Mouse (Mus musculus) kidney, adult 2 months (tissue): ENCODE measurements around the gene Stra6. TPM values are rescaled to one million over a fixed set of nuclear protein-coding genes. Genes with fewer than 3 reads are reported as not detected.

ENCODE experiments used
- DNase-seq: peaks from one replicate; pipeline ENCODE4 v3.0.0; 2021
- H3K27ac ChIP-seq: fragments of 200-500 bp; 2 replicates; pipeline ENCODE4 v1.5.1; 2012; ENCODE audit warnings: low read depth, low read length, control low read depth, inconsistent platforms; ENCODE audit not compliant: insufficient read depth
- H3K27me3 ChIP-seq: fragments of 200-500 bp; replicated peaks from 2 replicates; pipeline ENCODE4 v1.6.1; 2012; ENCODE audit warnings: mild to moderate bottlenecking, moderate library complexity, low read length, inconsistent platforms; ENCODE audit not compliant: control insufficient read depth, insufficient read depth
- H3K36me3 ChIP-seq: fragments of 200-500 bp; 2 replicates; pipeline ENCODE4 v1.6.1; 2012; ENCODE audit warnings: mild to moderate bottlenecking, moderate library complexity, low read length, inconsistent platforms; ENCODE audit not compliant: control insufficient read depth, insufficient read depth
- H3K4me1 ChIP-seq: fragments of 200-500 bp; 2 replicates; pipeline ENCODE4 v1.6.1; 2011; ENCODE audit warnings: low read length; ENCODE audit not compliant: control insufficient read depth, insufficient read depth
- H3K4me3 ChIP-seq: fragments of 200-500 bp; 2 replicates; pipeline ENCODE4 v1.5.1; 2011; ENCODE audit warnings: mild to moderate bottlenecking, low read depth, low read length, control low read depth; ENCODE audit not compliant: insufficient read depth
- CTCF ChIP-seq: fragments of 200-500 bp; conservative IDR thresholded peaks from 2 replicates; pipeline ENCODE4 v1.5.1; 2011; ENCODE audit warnings: low read depth, mild to moderate bottlenecking, control low read depth, low read length, moderate library complexity, mixed read lengths; ENCODE audit not compliant: insufficient read depth, insufficient read length
- POLR2A ChIP-seq: fragments of 200-500 bp; IDR thresholded peaks from one replicate; pipeline ENCODE4 v1.6.1; 2011; ENCODE audit warnings: low read depth, low read length, control low read depth
- WGBS: fragments of 180-500 bp; shearing (Covaris S2); methylation state at CpG from one replicate; pipeline ENCODE4 v1.1.7; 2018; 5-methylcytosine and 5-hydroxymethylcytosine counted together
- polyA plus RNA-seq: library from polyadenylated mRNA; depleted of rRNA; stranded (reverse); fragments of >200 nt; gene quantifications from 2 replicates; pipeline ENCODE4 v1.2.3, GENCODE M21; 2012

The Stra6 gene
- polyA plus RNA-seq, 1 experiment = 15.4 TPM

DNA sequence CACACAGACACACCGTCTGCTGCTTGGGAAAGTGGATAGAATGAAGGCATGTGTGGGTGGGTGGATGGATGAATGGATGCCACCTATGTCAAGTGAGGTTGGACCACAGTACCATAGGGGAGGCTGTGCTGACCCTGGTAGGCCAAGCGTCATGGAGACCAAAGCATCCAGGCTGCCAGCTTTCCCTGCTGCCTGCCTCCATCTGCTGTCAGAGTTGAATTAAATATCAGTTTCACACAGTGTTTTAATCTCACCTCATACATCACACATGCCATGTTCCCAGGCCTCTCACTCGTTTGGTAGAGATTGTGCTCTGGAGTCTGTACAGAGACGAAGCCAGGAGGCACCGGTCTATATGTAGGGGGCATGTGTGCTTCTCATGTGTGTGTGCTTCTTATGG lies 47.2 kb downstream of the Stra6 start:
- Histone ChIP-seq H3K36me3 (no peaks in the 10 kb centered on the region), H3K27ac (no peak overlapping the region), H3K27me3 (no peaks in the 10 kb centered on the region), H3K4me3 (no peak overlapping the region), H3K4me1 (no peaks in the 10 kb centered on the region; the same call in 1 of the 2 replicates)
- WGBS = 91% methylated on average over 5 of the region's 5 CpGs
- DNase-seq = no peak
- TF ChIP-seq CTCF = no peak
- no peak for TF ChIP-seq POLR2A

- no peaks in the 10 kb centered on the region; the same call in 1 of the 2 replicates for H3K4me1 ChIP-seq
- no peak for DNase-seq
- no peaks in the 10 kb centered on the region for H3K36me3 ChIP-seq
- H3K27me3 ChIP-seq = no peaks in the 10 kb centered on the region
- H3K4me3 ChIP-seq = no peak overlapping the region
- TF ChIP-seq CTCF (no peak), POLR2A (no peak)
- WGBS = 80% methylated on average over 6 of the region's 6 CpGs
- H3K27ac ChIP-seq = no peak overlapping the region
These were observed 47.8 kb downstream of the Stra6 start for GRCm38 (mm10) chr9:58111431-58111830.

DNA sequence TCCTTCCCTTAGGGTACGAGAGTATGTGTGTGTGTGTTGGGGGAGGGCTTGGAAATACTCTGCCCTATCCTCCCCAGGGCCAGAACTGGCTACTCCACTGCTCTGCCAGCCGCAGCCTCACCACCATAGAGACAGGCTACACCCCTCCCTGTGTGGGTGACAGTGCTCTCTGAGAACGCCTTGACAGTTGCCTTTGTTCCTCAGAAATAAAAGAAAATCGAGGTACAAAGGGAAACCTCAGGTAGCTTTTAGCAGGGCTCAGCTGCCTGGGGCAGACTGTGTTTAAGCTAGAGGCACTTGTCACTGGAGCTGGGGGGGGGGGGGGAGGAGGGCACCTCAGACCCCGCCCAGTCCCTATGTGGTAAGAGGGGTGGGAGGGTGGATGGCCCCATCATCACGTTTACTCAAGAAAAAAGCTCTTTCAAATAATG lies 48.7 kb downstream of the Stra6 start:
- TF ChIP-seq CTCF (no peak), POLR2A (no peak)
- Histone ChIP-seq H3K36me3 (no peaks in the 10 kb centered on the region), H3K4me1 (no peaks in the 10 kb centered on the region; the same call in 1 of the 2 replicates), H3K27me3 (no peaks in the 10 kb centered on the region), H3K27ac (no peak overlapping the region), H3K4me3 (no peak overlapping the region)
- no peak for DNase-seq
- 55% methylated on average over 6 of the region's 6 CpGs for WGBS

GRCm38 (mm10) chr9:58112866-58113278 lies 49.3 kb downstream of the Stra6 start:
- Histone ChIP-seq H3K36me3 (no peaks in the 10 kb centered on the region), H3K27ac (no peak overlapping the region), H3K27me3 (no peaks in the 10 kb centered on the region), H3K4me1 (no peaks in the 10 kb centered on the region; the same call in 1 of the 2 replicates), H3K4me3 (no peak overlapping the region)
- 30% methylated on average over 6 of the region's 6 CpGs for WGBS
- no peak for DNase-seq
- TF ChIP-seq CTCF = no peak
- no peak for TF ChIP-seq POLR2A

GRCm38 (mm10) chr9:58113279-58113884 lies 49.8 kb downstream of the Stra6 start:
- peak; percentile 21 for DNase-seq
- Histone ChIP-seq H3K36me3 (no peaks in the 10 kb centered on the region), H3K27ac (no peak overlapping the region), H3K27me3 (no peaks in the 10 kb centered on the region), H3K4me3 (no peak overlapping the region), H3K4me1 (no peaks in the 10 kb centered on the region; the same call in 1 of the 2 replicates)
- TF ChIP-seq CTCF (no peak), POLR2A (no peak)
- WGBS = 21% methylated on average over 22 of the region's 22 CpGs

DNA sequence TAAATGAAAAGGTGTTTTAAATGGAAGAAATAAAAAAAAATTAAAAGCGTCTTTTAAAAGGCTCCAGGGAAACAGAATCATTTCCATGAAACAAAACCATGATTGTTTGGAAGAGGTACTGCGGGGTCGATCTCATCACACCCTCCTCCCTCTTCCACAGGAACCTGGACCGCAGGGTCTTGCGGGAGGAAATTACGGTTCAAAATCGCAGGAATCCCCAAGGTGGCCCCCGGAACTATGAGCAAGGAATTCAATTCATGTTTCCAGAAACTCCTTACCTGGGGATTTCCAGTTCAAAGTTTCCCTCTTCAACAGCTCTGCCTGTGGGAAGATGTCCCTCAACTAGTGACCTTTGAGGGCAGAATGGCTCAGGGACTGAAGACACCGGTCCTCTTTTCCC lies 50.4 kb downstream of the Stra6 start:
- Histone ChIP-seq H3K27ac (no peak overlapping the region), H3K4me1 (no peaks in the 10 kb centered on the region; the same call in 1 of the 2 replicates)
- 36% methylated on average over 9 of the region's 9 CpGs for WGBS

GRCm38 (mm10) chr9:58115297-58115925 lies 51.8 kb downstream of the Stra6 start:
- 75% methylated on average over 7 of the region's 7 CpGs for WGBS
- no peak overlapping the region for H3K27ac ChIP-seq

More for the DNA sequence above, 50.4 kb downstream of the Stra6 start:
- no peak for DNase-seq
- no peaks in the 10 kb centered on the region for H3K36me3 ChIP-seq
- TF ChIP-seq POLR2A (no peak), CTCF (no peak)
- no peak overlapping the region for H3K4me3 ChIP-seq
- no peaks in the 10 kb centered on the region for H3K27me3 ChIP-seq

More at GRCm38 (mm10) chr9:58115297-58115925, 51.8 kb downstream of the Stra6 start:
- no peak for DNase-seq
- Histone ChIP-seq H3K4me1 (no peaks in the 10 kb centered on the region; the same call in 1 of the 2 replicates), H3K27me3 (no peaks in the 10 kb centered on the region), H3K4me3 (no peak overlapping the region), H3K36me3 (no peaks in the 10 kb centered on the region)
- TF ChIP-seq CTCF = no peak
- no peak for TF ChIP-seq POLR2A
